Mouse (Mus musculus) kidney, embryonic 14.5 days (tissue): ENCODE data around the gene Senp1. TPM values are rescaled to one million over a fixed set of nuclear protein-coding genes. Genes with fewer than 3 reads are reported as not detected.

Experiments
- ATAC-seq: fragments of 200-750 bp; cut with Nextera tagmentation; 2 replicates; pipeline ENCODE4 v1.8.0; 2017; ENCODE audit warnings: moderate number of reproducible peaks, mild to moderate bottlenecking, moderate TSS enrichment, moderate library complexity; ENCODE audit not compliant: low FRiP score, low TSS enrichment
- H3K27ac ChIP-seq: fragments of 300-500 bp; sonication (generic); 2 replicates; pipeline ENCODE4 v1.5.1; 2014; ENCODE audit warnings: low read depth, mild to moderate bottlenecking, low read length, moderate library complexity, mixed read lengths
- H3K27me3 ChIP-seq: fragments of 300-500 bp; sonication (generic); 2 replicates; pipeline ENCODE4 v1.6.1; 2014; ENCODE audit warnings: mild to moderate bottlenecking, low read length; ENCODE audit not compliant: control insufficient read depth, insufficient read depth
- H3K36me3 ChIP-seq: fragments of 300-500 bp; sonication (generic); 2 replicates; pipeline ENCODE4 v1.6.1; 2014; ENCODE audit warnings: low read length, mixed read lengths; ENCODE audit not compliant: control insufficient read depth, insufficient read depth
- H3K4me1 ChIP-seq: fragments of 300-500 bp; sonication (generic); 2 replicates; pipeline ENCODE4 v1.6.1; 2014; ENCODE audit warnings: low read length, mixed read lengths; ENCODE audit not compliant: control insufficient read depth, insufficient read depth
- H3K4me2 ChIP-seq: fragments of 300-500 bp; sonication (generic); replicated peaks from 2 replicates; pipeline ENCODE4 v1.6.1; 2014; ENCODE audit warnings: low read depth, mild to moderate bottlenecking, low read length
- H3K4me3 ChIP-seq: fragments of 300-500 bp; sonication (generic); 2 replicates; pipeline ENCODE4 v1.5.1; 2014; ENCODE audit warnings: mild to moderate bottlenecking, low read length
- H3K9ac ChIP-seq: fragments of 300-500 bp; sonication (generic); 2 replicates; pipeline ENCODE4 v1.6.1; 2014; ENCODE audit warnings: low read depth, mild to moderate bottlenecking, low read length, moderate library complexity
- H3K9me3 ChIP-seq: fragments of 300-500 bp; sonication (generic); 2 replicates; pipeline ENCODE4 v1.6.1; 2016; ENCODE audit warnings: low read length; ENCODE audit not compliant: control insufficient read depth
- WGBS: fragments of 180-500 bp; shearing (Covaris S2); extraction: QIAGEN DNeasy Blood & Tissue Kit; methylation state at CpG from one replicate; pipeline ENCODE4 v1.1.7; 2014; 5-methylcytosine and 5-hydroxymethylcytosine counted together
- polyA plus RNA-seq: library from polyadenylated mRNA; unstranded; fragments of >200 nt; fragmentation: Nextera tagmentation; extraction: Ambion mirVana; gene quantifications from 2 replicates; pipeline ENCODE4 v1.2.1, GENCODE M21; 2014

The Senp1 gene
- polyA plus RNA-seq, 1 experiment from 2014 or later: 41.2 TPM

DNA sequence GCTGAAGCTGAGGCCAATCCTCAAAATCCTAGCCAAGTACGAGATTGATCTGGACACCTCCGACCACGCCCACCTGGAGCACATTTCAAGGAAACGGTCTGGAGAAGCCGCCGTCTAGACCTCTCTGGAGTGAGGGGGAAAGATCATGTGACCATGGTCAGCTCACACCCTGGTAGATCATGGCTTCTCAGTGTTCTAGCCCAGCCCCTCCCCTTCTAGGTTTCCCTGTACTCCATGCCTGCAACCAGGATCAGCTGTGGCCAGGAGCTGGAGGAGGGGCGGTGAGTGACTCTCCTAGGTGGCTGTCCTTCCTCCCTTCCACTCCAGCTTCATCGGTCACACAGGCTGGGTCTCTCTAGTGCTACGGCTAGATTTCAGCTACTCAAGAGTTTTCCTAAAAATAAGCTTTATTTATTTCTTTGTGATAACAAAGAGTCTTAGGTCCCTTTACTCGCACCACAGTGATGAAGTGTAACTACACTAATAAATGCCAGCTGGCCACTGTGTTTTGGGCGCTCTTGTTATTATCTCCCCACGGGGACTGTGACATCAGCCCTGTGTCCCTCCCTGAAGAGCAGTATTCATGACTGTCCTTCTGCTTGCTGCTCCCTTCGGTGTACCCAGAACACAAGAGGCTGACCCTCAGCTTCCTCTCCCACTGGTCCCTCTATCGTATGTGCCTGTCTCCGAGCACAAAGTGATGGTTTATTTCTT is 38.6 kb upstream of the Senp1 start:
- Histone ChIP-seq H3K4me2 (no peak overlapping the region), H3K27ac (no peak overlapping the region), H3K4me3 (no peak overlapping the region), H3K4me1 (0 out of 2 replicates have a peak, but pooled peaks cover 3% of the 10 kb centered on the region), H3K9me3 (no peaks in the 10 kb centered on the region), H3K9ac (no peak overlapping the region), H3K36me3 (peaks cover 65% of the 10 kb centered on the region), H3K27me3 (no peaks in the 10 kb centered on the region)
- WGBS: 89% methylated on average over 15 of the region's 15 CpGs
- no peak for ATAC-seq

DNA sequence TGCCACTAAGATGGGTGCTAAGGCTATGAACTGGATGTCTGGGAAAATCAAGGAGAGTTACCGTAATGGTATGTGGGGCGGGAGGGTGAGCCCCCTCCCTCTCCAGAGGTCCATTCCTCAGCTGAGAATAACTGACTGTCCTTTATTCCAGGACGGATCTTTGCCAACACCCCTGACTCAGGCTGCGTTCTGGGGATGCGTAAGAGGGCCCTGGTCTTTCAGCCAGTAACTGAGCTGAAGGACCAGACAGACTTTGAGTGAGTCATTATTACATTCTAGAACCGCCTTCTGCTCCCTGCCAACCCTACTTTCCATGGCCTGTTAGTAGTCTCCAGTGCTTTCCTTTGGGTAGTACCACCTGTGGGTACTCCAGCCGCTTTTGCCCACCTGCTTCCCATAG is 37.9 kb upstream of the Senp1 start:
- 92% methylated on average over 7 of the region's 7 CpGs for WGBS
- Histone ChIP-seq H3K9ac (no peak overlapping the region), H3K4me2 (no peak overlapping the region), H3K36me3 (peaks cover 63% of the 10 kb centered on the region), H3K4me1 (0 out of 2 replicates have a peak, but pooled peaks cover 3% of the 10 kb centered on the region), H3K4me3 (no peak overlapping the region), H3K27me3 (no peaks in the 10 kb centered on the region), H3K27ac (no peak overlapping the region), H3K9me3 (no peaks in the 10 kb centered on the region)
- no peak for ATAC-seq

- peaks cover 62% of the 10 kb centered on the region for H3K36me3 ChIP-seq
- peaks cover 8% of the 10 kb centered on the region; the same call in 1 of the 2 replicates for H3K4me1 ChIP-seq
- ATAC-seq: no peak
- no peak overlapping the region for H3K4me2 ChIP-seq
- H3K27ac ChIP-seq: no peak overlapping the region
- no peaks in the 10 kb centered on the region for H3K27me3 ChIP-seq
- H3K9ac ChIP-seq: no peak overlapping the region
- 96% methylated on average over 4 of the region's 4 CpGs for WGBS
- H3K9me3 ChIP-seq: no peaks in the 10 kb centered on the region
- no peak overlapping the region for H3K4me3 ChIP-seq
Observed at GRCm38 (mm10) chr15:98131001-98131400, 37.5 kb upstream of the Senp1 start.

DNA sequence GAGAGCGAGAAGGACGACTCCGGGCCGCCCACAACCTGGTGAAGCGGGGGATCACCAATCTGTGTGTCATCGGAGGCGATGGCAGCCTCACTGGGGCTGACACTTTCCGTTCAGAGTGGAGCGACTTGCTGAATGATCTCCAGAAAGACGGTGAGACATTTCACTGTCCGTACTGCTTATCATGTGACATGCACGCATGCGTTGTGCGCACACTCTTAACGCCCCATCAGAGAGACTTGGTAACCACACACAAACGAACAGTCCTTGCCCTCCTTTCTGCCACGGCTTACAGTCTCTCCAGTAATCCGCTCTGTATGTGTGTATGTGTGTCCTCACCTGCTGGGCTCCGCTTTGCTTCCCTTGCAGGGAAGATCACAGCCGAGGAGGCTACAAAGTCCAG is 27.3 kb upstream of the Senp1 start:
- ATAC-seq: no peak
- Histone ChIP-seq H3K9me3 (no peaks in the 10 kb centered on the region), H3K27me3 (no peaks in the 10 kb centered on the region), H3K4me1 (no peaks in the 10 kb centered on the region), H3K4me3 (no peak overlapping the region), H3K36me3 (peaks cover 63% of the 10 kb centered on the region), H3K9ac (no peak overlapping the region), H3K27ac (no peak overlapping the region), H3K4me2 (no peak overlapping the region)
- WGBS: 97% methylated on average over 20 of the region's 20 CpGs

GRCm38 (mm10) chr15:98119363-98119762 is 25.8 kb upstream of the Senp1 start:
- H3K4me2 ChIP-seq: no peak overlapping the region
- no peak for ATAC-seq
- no peaks in the 10 kb centered on the region for H3K9me3 ChIP-seq
- H3K27ac ChIP-seq: no peak overlapping the region
- H3K9ac ChIP-seq: no peak overlapping the region
- H3K4me3 ChIP-seq: no peak overlapping the region
- WGBS: 88% methylated on average over 12 of the region's 12 CpGs
- no peaks in the 10 kb centered on the region for H3K27me3 ChIP-seq
- no peaks in the 10 kb centered on the region for H3K4me1 ChIP-seq
- peaks cover 53% of the 10 kb centered on the region for H3K36me3 ChIP-seq

DNA sequence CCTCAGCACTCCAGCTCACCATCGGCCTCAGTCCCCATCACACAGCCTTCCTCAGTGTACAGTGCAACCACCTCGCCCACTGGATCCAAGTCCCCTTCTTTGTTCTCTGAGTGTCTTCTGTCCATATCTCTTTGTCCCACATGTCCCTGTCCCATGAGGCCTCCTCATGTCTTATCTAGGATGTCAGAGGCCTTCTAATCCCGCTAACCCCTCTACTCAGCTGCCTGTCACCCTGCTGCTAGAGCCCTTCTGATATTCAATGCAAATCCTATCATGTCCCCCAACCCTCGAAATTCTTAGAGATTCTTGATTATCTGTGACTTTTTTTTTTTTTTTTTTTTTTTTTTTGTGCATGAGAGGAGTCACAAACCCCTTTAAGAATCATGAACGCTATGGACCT is 22.7 kb upstream of the Senp1 start:
- H3K9me3 ChIP-seq: no peaks in the 10 kb centered on the region
- no peak overlapping the region for H3K4me3 ChIP-seq
- H3K36me3 ChIP-seq: peaks cover 29% of the 10 kb centered on the region
- no peak for ATAC-seq
- no peak overlapping the region for H3K9ac ChIP-seq
- no peaks in the 10 kb centered on the region for H3K27me3 ChIP-seq
- H3K4me2 ChIP-seq: no peak overlapping the region
- WGBS: 85% methylated on average over 5 of the region's 5 CpGs
- no peaks in the 10 kb centered on the region for H3K4me1 ChIP-seq
- no peak overlapping the region for H3K27ac ChIP-seq

GRCm38 (mm10) chr15:98115779-98116163 is 22.2 kb upstream of the Senp1 start:
- Histone ChIP-seq H3K4me2 (no peak overlapping the region), H3K4me1 (no peaks in the 10 kb centered on the region), H3K27me3 (no peaks in the 10 kb centered on the region), H3K27ac (no peak overlapping the region), H3K9ac (no peak overlapping the region), H3K36me3 (peaks cover 24% of the 10 kb centered on the region), H3K9me3 (no peaks in the 10 kb centered on the region), H3K4me3 (no peak overlapping the region)
- no peak for ATAC-seq
- 90% methylated on average over 9 of the region's 9 CpGs for WGBS

GRCm38 (mm10) chr15:98114852-98115778 is 21.6 kb upstream of the Senp1 start:
- WGBS: 88% methylated on average over 10 of the region's 10 CpGs
- Histone ChIP-seq H3K27ac (no peak overlapping the region), H3K9me3 (no peaks in the 10 kb centered on the region), H3K4me3 (no peak overlapping the region), H3K36me3 (peaks cover 21% of the 10 kb centered on the region; the same call in 1 of the 2 replicates), H3K4me1 (no peaks in the 10 kb centered on the region), H3K27me3 (no peaks in the 10 kb centered on the region), H3K4me2 (no peak overlapping the region), H3K9ac (no peak overlapping the region)
- ATAC-seq: no peak
